Mouse (Mus musculus): ENCODE results near the gene Fgfr2.

GRCm38 (mm10) chr7:132210616-132211015 lies 912.5 kb downstream of the Fgfr2 start:
- TF ChIP-seq CTCF (IDR thresholded peaks at IDR 0.05; ENCODE audit: control insufficient read depth, insufficient read depth, insufficient read length) (no peak), MYOG (IDR thresholded peaks at IDR 0.05; ENCODE audit: control insufficient read depth, extremely low read depth, insufficient read length) (no peak), MAX (IDR thresholded peaks at IDR 0.05) (no peak), MYOD1 (IDR thresholded peaks at IDR 0.05; ENCODE audit: control insufficient read depth, insufficient read length, low read depth) (no peak), USF1 (IDR thresholded peaks at IDR 0.05; ENCODE audit: low read depth) (no peak), CEBPB (IDR thresholded peaks at IDR 0.05; ENCODE audit: low read depth) (no peak), FOSL1 (IDR thresholded peaks at IDR 0.05; ENCODE audit: insufficient read depth, low read length, poor library complexity, severe bottlenecking) (no peak)
